Mouse (Mus musculus) Muller cell, postnatal 12 days (primary cell): ENCODE results near the gene Cphx3.
"Not testable (repeated sequence)": the region's sequence is repeated elsewhere in the genome, so short reads cannot be mapped to it uniquely, and the experiment has no call there.

Experiments used
- DNase-seq: peaks from one replicate; pipeline ENCODE4 v3.0.0-alpha.2; 2015; ENCODE audit errors: inconsistent ontology term

The Cphx3 gene

DNA sequence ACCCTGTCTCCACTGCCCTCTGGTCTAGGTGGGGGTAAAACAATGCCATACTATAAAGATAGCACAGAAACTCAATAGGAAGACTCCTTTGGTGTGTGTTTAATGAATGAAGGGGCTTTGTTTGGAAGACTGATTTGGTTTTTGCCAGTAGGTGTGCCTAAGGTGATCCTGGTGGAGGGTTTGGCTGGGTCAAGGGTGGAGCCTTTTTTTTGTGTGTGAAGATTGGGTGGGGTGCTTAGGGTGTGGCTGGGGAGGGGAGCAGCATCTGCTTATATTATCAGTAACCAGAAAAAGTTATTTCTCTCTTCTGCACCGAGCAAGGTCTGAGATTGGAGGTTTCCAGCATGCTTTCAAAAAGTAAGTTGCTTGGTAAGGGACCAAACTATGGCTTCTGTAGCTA is at the start of gene Cphx3:
Cphx3 (plus strand) TSS at position 301 of the 400 bp plus-strand sequence.
- not testable (repeated sequence) for DNase-seq

DNA sequence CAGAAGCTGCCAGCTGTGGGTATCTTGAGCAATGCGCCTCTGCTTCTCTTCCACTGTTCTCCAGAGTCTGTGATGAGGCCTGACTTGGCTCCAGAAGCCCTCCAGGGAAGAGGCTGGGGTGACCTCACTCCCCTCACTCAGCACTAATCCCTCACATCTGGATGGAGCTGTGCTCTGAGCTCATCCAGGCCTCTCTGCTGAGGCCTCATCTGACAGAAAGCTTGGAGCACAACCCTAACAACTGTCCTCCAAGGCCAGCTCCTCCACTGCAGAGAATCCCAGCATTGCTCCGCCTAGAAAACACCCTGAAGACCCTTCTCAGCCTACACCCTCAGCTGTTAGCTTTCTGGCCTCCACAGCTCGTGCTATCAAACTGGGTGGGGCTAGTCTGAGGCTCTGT is 47.7 kb upstream of the Cphx3 start:
- DNase-seq, result not testable (repeated sequence)

DNA sequence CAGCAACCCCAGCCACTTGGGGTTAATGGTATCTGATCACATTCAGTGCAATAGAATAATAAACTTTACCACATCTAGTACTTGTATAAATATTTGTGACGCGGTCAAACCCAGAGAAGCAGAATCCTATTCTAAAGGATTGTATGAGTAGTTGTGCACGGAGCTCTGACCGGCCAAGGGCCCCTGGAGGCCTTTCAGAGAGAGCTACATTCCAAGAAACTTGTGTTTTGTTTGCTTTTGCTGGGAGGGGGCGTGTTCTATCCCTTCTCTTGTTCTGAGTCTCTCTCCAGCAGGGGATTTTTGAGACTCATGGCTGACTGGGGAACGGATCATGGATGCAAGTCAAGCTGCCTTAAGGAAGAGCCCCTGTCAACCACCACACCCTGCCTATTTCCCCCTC is 46.7 kb upstream of the Cphx3 start:
- not testable (repeated sequence) for DNase-seq

DNA sequence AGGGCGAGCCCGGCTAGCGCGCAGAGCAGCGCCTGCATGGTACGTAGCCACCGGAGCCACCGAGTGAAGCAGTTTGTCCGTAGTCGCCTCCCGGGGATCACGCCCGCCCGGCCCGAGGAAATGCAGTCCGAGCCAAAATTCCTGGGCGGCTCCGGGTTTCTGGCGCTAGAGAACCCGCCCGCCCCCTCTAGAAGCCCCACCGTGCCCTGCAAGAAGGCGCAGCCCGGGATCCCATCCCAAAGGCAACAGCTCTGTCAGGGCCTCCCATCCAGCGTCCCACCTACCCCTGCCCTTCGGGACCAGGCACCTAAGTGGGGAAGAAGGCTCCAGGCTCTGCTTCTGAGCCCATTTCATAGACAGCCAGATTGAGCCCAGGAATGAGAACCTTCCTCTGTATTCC is 39.5 kb upstream of the Cphx3 start, which contains the start of gene Gm9780:
Gm9780 (minus strand) TSS at position 101 of the 400 bp plus-strand sequence.
- not testable (repeated sequence) for DNase-seq

DNA sequence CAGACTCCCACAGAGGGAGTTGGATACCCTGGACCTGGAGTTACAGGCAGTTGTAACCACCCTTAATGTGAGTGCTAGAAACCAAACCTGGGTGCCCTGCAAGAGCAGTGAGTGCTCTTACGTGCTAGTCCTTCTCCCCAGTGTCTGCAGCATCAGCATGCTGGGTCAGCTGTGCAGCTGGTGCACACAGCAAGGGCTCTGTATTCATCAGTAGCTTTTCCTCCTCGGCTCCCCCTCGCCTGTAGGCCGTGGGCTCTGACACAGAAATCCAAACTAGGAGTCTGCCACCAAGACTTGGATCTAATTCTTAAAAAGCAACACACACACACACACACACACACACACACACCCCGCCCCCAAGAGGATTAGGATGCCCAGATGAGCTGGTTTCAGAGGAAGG is 37.1 kb upstream of the Cphx3 start:
- DNase-seq, result not testable (repeated sequence)

DNA sequence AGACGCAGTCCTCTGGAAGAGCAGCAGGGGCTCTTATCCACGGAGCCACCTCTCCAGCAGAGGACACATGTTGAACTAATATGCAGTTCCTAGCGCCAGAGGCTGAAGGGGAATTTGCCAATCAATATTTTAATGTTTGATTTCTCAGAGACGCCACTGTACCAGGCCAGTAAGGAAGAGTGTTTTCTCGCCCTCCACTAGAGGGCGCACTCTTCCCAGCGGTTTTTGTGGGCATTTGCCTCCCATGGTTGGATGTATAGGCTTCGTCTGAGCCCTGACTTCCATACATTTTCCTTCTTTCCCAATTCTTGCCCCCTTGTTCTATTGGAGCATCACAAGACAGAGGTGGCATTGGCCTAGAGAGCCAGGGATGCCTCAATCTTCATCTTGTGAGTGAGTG is 35.1 kb upstream of the Cphx3 start:
- not testable (repeated sequence) for DNase-seq

DNA sequence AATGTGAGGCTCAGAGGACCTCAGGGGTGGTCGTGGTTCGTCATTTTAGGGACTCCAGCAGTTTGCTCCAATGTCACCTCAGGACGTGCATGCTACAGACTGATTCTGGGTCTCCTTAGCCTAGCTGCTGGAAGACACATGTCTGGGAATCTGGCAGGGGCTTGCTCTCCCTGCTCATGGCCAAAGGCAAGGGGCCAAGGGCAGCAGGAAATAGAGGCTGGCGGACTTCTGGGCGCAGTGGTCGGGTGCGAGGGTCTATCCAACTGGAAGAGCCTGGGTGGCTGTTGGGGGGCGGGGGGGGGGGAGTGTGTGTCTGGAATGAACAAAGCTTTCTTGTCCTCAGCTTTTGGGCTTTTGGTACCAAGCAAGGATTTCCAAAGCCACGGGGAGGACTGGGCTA is 33.3 kb upstream of the Cphx3 start:
- DNase-seq, result not testable (repeated sequence)

DNA sequence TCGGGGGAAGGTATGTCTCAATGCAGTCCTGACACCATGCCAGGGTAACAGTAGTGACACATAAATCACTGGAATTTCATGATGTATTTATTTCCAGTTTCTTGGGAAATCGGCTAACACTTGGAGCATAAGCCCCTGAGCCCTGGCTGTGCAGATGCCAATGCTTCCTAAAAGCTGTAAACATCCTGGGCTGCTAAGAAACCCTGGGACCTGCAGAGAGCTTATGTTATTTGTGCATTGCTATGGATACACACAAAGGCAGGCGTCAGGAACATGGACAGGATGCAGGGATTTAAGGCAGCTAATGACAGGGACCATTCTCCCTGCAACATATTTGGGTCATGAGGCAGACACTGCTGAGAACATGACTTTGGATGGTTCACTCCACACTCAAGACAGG is 23.9 kb upstream of the Cphx3 start:
- DNase-seq, result not testable (repeated sequence)

DNA sequence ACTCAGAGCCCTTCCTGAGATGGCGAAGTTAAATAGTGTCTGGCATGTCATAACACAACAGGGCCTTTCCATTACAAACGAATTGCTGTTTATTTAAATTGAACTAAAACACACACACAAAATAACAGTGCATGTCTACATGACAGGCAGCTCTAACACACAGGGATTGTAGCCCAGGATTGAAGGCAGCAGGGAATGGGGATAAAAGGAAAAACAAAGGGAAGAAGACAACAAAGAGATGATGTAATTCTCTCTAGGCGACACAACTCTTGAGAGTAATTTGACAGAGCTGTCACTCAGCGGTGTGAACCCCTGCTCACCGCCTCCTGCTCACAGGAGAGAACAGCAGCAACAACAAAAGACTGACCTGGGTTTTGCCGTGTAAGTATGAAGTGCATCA is 22.7 kb upstream of the Cphx3 start:
- DNase-seq, result not testable (repeated sequence)

DNA sequence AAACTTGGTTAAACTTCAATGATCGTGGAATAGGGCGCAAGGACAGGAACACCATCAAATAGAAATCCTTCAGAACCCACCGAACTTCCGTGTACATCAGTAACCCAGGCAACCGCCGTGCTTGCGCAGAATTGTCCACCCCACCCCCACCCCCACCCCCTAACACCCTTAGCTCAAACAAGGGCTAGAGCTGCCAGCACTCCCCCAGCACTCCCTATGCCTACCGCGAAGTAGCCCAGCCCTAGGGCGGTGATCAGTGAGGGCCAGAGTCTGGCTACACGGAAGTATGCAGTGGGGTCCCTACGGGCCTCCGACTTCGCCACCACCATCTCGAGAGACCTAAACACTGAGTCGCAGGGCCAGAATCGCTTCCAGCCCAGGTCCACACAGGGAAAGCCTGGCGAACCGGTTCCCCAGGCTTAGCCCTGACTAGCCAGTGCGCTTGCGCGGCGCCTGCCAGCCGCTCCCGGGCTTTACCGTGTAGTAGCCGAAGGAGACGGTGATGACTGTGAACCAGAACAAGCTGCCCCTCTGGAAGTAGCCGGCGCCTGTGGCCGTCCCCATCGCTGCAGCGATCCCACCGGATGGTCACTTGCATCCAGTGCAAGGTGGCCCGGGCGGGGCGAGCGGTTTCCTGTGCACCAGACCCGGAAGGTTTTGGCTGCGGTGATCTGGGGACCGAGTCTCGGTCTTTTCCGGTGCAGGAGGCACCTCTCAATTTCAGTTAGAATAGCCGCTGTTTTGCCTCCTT is 15.3 kb upstream of the Cphx3 start:
- DNase-seq, result not testable (repeated sequence)

DNA sequence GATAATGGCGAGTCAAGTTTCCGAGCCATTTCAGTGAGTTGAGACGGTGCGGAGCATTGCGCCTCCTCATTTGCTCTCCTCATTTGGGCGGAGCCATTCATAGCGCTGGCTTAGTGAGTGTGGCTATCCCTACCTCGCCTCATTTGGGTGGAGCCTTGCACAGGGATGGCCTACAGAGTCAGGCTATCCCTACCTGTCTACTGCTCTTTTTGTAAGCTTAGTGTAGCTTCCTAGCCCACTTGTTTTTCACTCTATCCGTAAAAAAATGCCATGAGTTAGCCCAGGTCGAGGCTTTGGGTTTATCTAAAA is 14.8 kb upstream of the Cphx3 start, which contains the start of gene Tmem254c:
Tmem254c (minus strand) TSS at position 31 of the 309 bp plus-strand sequence.
- not testable (repeated sequence) for DNase-seq

DNA sequence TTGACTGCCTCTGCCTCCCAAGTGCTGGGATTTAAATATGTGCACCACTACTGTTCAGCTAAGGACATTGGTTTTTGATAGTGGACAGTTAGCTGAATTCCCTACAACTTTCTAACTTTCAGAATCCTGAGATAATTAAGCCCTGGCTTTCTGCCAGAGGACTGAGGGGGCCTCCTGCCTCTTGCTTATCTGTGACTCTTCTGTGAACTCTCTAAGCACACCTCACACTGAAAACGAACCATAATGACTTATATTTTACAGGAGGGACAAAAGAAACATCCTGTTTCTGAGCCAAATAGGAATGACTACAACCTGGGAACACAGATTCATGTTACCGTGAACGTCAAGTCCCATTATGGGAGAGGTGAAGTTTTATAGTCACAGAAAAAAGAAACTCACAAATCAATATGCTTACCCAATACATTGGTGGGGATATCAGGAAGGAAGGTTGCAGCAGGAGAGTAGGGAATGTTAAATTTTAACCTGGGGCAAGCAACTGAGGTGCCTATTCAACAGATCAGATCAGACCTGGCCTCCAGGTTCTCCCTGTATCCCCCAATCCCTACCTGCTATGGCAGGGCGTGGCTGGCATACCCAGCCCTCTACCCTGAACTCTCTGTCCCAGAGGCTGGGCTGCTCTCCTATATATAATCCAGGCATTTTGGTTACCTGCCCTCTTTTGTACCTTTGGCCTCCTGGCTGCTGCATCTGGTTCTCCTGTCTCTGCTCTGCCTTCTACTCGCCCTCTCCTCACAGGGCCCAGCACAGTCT is 5.3 kb upstream of the Cphx3 start:
- not testable (repeated sequence) for DNase-seq

DNA sequence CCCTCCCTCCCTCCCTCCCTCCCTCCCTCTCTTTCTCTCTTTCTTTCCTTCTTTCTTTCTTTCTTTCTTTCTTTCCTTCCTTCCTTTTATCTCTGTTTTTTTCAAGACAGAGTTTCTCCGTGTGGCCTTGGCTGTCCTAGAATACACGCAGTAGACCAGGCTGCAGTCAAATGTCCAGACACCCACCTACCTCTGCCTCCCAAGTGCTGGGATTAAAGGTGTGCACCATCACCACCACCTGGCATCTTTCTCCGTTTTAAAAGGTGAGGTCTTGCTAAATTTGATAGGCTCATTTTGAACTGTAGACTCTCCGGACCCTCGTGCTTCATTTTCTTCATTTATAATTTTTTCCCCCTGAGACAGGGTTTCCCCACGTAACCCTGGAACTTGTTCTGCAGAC is 881 bp upstream of the Cphx3 start, which contains the start of gene Cphx2:
Cphx2 (plus strand) TSS at position 301 of the 400 bp plus-strand sequence.
- not testable (repeated sequence) for DNase-seq

DNA sequence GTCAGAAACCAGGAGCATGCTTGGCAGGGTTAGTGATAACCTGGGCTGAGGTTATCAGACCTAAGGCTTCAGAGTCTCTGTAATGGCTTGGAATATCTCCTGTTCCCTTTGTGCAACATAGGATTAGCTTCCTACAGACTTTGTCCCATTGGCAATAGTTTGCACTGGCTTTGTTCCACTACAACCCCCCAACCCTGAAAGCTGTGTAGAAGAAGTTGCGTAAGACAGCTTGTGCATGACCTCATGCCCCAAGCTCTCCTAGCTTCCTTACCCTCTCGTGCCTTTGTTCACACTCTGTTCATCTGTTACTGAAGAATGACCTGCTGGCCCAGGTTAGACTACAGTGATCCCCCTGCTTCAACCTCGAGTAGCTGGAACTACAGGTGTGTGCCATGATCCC is 15.5 kb downstream of the Cphx3 start:
- DNase-seq, result not testable (repeated sequence)

DNA sequence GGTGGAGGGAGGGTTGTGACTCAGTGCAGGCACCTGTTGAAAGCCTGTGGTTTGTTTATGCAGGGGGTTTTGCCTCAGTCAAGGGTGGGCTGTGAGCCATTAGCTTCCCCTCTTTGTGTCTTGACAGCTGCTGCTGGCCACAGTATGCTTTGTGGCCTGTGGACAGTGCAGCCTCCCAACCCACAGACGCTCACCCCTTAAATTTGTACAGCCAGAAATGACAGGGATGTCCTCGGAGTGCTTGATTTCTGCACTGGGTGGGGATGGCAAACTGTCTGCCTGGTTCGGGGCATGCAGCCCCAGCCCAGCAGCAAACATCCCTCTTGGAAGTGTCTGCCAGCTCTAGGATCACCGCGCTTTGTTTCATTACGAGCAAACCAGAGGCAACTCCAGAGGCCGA is 36.1 kb downstream of the Cphx3 start, which contains the start of gene Duxbl2:
Duxbl2 (plus strand) TSS at position 200 of the 400 bp plus-strand sequence.
- not testable (repeated sequence) for DNase-seq

DNA sequence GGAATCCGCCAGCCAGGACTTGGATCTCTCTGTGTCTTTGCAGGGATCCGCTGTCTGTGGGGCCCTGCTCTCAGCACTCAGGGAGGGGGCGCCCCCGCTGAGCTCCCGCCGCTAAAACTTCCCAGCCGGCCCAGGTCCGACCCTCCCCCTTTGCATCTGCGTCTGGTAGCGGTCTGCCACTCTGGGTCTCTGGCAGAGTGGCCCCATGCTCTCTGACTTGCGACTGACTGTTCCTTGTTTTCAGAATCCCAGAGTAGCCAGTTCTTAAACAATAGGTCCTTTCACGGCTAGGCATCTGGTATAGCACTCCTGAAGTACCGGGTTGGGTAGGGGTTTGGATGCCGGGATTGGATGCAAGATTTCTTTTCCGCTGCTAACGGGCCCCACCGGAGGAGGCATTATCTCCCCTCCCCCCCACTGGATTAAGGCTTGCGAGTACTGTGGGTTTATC is 36.5 kb downstream of the Cphx3 start:
- not testable (repeated sequence) for DNase-seq

DNA sequence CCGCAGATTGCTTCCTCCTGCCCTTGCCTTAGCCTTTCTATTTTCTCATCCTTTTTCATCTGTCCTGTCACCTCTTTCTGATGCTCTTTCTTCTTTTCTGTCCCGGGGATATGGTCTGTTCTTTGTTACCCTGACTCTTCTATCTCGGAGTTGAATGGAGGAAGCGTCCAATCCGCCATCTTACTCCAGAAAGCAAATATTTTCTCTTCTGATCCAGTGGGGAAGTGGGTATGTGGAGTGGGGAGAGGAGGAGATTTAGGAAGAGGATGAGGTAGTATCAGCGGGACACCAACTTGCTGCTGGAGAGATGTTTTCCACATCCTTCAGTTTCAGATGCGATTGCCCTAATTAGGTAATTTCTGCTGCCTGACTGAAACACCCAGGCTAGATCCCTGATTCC is 37.0 kb downstream of the Cphx3 start:
- DNase-seq, result not testable (repeated sequence)

DNA sequence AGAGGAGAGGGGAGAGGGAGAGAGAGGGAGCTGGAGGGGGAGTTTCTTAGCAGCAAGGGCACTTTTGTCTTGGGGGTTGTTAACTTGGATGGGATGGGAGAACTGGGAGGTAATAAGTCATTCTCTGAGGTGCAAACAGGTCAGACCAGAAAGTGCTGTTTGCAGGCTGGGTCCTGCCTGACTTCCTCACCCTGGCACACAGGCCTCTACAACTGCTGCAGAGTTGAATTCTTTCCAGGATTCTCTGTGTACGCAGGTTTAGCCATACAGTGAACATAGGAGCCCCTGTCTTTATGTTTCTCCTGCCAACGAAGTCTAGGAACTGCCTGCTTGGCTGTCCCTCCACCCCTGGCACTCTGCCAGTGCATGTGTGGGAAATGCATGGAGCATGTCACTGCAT is 65.0 kb downstream of the Cphx3 start:
- DNase-seq, result not testable (repeated sequence)

DNA sequence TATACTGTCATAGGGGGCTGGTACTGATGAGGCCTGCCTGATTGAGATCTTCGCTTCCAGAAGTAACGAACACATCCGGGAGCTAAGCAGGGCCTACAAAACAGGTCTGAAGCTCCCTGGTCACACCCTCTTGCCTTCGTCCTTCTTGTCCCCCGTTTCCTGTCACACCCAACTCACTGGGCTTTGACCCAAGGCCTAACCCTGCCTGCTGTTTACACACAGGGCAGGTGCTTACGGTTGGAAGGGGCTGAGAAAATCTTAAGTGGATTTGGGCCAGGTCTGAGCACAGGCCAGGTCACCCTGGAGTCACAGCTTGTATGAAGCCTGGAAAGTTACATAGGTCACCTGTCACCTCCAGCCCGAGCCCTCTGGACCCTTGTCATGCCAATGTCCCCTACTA is 73.9 kb downstream of the Cphx3 start:
- DNase-seq, result not testable (repeated sequence)

DNA sequence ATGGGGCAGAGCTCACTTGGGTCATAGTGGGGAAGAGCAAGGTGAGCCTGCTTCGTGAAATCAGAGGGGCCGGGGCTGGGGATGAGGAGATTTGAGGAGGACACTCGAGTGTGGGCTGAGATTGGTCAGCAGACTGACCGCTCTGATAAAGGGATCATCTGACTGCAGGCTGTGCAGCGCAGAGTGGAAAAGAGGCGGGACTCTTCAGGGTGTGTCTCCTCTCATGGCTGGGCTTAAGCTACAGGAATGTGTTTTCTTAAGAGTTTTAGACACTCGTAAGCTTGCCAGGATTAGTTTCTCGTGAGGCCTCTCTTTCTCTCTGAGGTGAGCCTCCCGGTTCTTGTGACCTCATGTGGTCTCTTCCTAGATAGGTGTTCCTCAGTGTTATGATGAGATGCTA is 79.1 kb downstream of the Cphx3 start:
- DNase-seq, result not testable (repeated sequence)

DNA sequence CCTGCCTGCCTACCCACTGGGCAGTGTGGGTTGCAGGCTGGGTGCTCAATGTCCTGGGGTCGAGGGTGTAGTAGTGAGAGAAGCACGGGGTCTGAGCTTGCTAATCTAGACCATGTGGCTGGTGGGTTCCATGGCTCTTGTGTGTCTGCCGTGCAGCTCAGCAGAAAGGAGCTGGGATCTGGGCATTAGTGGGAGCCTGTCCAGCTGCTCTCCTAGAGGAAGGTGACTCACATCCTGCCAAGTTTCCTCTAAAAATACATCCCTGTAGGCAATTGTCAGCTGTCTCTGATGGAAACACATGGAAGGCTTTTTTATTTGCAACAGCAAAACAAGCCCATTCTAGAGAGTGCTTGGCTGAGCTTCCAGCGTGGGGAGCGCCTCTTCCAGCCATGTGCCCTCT is 80.3 kb downstream of the Cphx3 start:
- DNase-seq, result not testable (repeated sequence)

DNA sequence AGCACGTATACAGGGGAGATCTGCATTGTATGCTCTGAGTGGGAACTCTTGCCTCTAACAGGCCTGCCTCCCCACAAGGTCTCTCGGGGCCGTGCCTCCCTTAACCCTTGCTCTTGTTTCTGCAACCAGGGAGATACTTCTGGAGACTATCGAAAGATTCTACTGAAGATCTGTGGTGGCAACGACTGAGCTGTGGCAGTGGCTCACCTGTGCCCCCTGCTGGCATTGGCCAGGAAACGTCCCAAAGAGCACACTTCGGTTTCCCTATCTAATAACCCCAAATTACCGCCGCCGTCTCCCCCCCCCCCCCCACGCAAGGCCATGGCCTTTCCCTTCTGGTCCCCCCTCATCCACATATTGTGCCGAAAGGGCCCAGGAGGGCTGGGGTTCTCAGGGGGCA is 83.2 kb downstream of the Cphx3 start:
- not testable (repeated sequence) for DNase-seq
